Mouse (Mus musculus) gastrocnemius, postnatal 25 days (tissue): ENCODE measurements around the gene Aph1b. TPM values are rescaled to one million over a fixed set of nuclear protein-coding genes. Genes with fewer than 3 reads are reported as not detected.
"Not testable (repeated sequence)": the region's sequence is repeated elsewhere in the genome, so short reads cannot be mapped to it uniquely, and the experiment has no call there.

ENCODE experiments used
- DNase-seq: peaks from one replicate; pipeline ENCODE4 v3.0.0; 2022
- long read RNA-seq, 2 experiments: library from polyadenylated mRNA; stranded (forward); transcript quantifications; one replicate each; pipeline ENCODE4 v2.0.0; 2021
- total RNA-seq, 2 experiments: library from RNA; stranded (reverse); gene quantifications; 1 replicate in 1 of 2; 2 replicates in 1 of 2; pipeline ENCODE4 v1.2.3; 2021

The Aph1b gene
- total RNA-seq: 1 to 10 TPM; 1.6 to 3.1 TPM
- long read RNA-seq, experiment 1, full-length matches to known transcripts: 1 of 1 reads
- long read RNA-seq, experiment 1, partial matches to known transcripts: 0 of 1 reads
- long read RNA-seq, experiment 1, other reads (novel, unspliced or antisense): 0 of 1 reads
- long read RNA-seq, experiment 2, full-length matches to known transcripts: 2 of 2 reads
- long read RNA-seq, experiment 2, partial matches to known transcripts: 0 of 2 reads
- long read RNA-seq, experiment 2, other reads (novel, unspliced or antisense): 0 of 2 reads

DNA sequence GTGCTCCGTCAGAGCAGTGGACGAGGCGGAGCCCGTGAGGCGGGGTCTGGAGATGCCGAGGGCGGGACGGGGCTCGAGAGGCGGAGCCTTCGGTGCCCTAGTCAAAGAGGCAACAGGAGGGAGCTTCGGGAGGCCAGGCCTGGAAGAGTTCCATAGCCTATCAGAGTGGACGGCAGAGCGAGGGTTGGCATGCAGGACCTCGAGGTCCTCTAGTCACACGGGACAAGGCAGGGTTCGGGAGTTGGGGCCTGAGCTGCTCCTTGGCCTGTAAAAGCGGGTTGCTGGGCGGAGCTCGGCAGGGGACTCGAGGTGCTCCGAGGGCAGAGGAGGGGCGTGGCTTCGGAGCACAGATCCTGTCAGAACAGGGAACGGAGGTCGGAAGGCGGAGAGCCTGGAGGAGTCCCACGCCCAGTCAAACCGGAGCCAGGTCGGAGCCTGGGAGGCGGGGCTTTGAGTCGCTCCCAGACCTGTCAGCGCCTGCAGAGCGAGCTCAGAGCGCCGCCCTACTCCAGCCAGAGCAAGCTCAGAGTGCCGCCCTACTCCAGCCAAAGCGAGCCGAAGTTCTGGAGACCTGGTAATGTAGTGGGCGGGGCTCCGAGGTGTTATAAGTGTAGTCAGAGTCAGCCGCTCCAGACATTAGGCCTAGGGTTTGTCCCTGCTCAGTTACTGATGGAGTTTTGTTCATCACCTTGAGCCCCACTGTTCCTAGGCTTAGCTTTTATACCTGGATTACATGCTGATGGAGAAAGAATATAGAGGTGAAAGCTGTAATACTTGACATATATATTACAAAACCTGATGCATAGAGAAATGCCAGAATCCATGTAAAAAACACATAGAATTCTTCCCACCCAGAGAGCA, at the start of gene Aph1b:
Aph1b (minus strand) TSS at position 27 of the 861 bp plus-strand sequence.
- peak; percentile 98 for DNase-seq

DNA sequence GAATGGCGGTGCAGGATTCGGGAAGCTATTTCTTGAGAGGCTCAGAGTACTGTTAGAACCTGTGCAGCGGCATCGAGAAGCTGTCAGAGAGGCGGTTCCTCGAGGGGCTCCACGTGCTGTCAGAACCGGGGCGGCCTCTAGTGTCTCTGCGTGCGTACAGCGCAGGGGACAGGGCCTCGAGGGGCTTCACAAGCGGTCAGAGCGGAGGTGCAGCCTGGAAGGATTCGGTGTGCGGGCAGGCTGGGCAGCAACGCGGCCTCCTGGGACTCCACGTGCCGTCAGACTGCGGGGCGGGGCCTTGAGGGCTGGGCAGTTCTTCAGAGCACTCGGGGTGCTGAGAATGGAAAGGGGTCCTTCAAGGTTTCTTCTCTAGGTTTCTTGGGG, 39.8 kb upstream of the Aph1b start:
- DNase-seq: no peak

DNA sequence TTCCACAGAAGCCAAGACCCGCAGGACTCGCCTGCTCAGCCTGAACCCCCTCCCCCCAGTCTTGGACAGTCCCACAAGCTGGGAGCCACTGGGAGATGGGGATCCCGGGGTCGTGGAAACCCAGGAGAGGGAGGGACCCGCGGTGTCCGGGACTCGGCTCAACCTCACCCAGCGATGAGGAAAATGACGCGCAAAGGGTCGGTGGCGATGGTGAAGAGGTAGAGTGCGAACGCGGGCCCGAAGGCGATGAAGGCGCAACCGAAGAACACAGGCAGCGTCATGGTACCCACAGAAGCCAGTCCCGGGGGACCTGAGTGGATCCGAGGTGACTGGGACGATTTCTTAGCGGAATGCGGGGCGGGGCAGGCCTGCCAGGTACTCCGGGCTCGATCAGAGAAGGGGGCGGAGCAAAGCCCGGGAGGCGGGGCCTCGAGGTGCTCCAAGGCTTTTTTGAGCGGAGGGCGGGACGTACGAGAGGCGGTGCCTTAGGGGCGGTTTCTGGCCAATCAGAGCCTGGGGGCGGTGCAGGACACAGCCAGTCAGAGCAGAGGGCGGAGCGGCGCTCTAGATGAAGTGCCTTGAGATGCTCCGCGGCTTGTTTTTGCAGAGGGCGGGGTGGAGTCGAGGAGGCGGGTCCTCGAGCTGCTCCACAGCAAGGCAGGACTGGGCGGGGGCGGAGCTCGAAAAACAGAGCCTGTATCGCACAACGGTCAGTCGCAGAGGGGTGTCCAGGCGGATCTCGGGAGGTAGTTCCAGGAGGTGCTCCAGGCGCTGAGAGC, 39.2 kb upstream of the Aph1b start, which contains the start of gene Aph1c:
Aph1c (minus strand) TSS at position 409 of the 779 bp plus-strand sequence.
- DNase-seq: peak; percentile 99

DNA sequence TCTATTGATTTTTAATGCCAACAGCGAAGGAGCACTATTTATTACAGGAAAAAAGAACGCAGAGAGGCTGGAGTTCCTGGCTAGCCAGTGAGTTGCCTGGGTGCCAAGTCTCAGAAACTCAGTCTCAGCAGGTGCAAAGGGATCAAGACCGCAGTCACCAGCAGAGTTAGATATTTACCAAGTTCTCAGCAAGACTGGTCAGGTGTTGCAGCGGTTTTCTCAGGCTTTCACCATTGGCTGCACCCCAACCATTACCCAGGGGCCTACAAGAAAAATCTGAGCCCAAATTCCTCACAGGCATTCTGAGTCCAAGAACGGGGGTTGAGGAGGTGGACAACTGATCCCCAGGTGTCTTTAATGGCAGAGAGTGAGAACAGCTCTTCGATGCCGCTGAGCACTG, 38.6 kb upstream of the Aph1b start:
- no peak for DNase-seq

DNA sequence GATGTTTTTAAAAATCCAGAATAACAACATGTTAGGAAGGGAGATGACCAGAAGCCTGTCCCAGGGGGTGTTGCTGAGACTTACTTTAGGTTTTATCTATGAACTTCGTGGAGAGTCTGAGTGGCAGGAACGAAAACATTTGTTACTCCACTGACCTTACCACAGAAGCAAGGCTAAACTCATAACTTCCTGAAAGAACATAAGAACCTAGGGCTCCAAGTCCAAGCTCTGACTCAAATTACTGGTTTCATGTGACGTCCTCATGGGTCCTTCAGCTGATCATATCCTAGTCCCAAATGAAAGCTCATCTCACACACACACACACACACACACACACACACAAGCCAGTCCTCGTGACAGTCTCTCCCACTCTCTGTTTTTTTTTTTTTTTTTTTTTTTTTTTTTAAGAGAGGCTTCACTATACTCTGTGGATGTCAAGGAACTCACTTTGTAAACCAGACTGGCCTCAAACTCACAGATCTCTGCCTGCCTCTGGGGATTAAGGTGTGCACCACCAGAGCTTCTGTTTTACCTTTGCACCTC, 37.1 kb upstream of the Aph1b start:
- DNase-seq: no peak

DNA sequence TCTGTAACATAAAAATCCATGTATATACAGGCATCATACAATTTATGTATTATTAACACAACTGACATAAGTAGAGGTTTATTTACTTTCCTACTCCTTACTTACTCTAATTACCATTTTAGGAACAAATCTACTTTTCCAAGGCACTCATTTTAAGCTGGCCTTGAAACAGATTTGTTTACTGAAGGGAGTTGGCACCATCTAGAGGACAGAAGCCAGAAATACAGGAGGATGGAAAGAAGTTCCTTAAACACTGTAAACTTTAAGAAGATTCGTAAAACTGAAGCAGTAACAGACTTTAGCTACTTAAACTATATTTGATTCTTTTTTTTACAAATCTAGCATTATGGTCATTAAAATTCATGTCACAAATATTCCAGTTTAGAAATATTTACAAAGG, 30.7 kb upstream of the Aph1b start:
- no peak for DNase-seq

DNA sequence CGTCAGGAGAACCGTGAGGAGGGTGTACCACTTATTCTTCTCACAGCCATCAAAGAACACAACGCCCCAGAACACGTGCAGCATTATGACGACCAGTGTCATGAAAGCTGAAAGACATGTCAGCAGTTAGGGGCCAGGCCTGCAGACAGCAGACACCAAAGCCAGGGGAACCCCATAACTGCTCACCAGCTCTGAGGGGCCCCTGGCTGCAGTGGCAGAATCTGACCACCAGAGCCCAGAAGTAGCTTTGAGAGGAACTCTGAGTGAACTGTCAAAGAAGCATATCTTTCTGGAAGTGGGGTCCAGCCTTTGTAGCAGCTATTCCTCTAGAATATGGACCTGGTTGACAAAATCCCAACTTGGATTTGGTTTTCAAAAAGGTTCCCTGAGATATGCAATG, 27.0 kb upstream of the Aph1b start:
- not testable (repeated sequence) for DNase-seq

DNA sequence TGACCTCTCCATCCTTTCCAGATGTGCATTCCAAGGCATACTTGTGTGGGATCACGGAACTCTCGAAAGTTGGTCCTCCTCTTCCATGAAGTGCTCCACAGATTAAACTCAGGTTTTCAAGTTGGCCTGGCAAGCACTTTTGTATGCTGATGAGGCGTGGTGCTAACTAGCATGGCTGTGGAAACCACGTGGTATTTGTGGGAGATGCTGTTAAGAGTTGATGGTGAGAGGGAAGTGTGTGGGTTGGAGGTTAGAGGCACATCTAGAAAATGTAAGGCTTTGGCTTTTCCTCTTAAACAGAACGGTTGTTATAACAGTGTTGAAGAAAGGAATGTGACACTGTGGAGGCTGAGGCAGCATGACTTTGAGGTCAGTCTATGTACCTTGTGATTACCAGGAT, 25.7 kb upstream of the Aph1b start:
- no peak for DNase-seq

DNA sequence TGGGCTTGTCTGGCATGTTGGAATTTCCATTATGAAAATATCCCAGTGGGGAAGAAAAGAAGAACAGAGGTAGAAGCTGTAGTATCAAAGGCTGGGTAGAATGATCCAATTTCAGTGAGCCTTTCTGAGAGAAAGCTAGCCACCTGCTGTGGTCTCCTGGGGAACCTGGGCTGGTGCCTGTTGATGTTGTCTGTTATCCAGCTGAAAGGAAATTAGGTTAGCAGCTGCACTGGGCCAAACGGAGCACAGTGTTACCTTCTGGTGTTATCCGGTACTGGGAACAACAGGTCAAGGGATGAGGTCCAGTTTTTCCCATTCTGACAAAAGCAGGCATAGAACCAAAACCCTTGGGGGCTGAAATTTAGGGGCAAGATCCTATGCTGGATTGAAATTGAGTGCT, 18.1 kb upstream of the Aph1b start:
- no peak for DNase-seq

DNA sequence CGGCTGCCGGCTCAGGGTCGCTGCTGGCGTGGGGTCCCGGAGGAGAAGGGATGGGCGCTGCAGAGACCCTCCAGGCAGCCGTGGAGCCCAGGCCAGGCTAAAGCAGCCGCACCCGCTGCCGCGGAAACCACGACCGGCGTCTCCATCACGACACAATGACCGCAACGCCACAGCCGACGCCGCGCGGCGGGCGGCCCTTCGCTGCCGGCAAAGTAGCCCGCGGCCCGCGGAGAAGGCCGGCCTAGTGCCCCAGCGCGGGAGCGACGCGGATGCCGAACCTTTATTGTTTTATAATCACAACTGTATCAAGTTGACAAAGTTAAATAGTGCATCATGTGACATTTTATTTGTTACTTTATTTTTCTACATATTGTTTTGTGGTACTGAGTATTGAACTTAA, 10.7 kb upstream of the Aph1b start:
- DNase-seq: not testable (repeated sequence)

DNA sequence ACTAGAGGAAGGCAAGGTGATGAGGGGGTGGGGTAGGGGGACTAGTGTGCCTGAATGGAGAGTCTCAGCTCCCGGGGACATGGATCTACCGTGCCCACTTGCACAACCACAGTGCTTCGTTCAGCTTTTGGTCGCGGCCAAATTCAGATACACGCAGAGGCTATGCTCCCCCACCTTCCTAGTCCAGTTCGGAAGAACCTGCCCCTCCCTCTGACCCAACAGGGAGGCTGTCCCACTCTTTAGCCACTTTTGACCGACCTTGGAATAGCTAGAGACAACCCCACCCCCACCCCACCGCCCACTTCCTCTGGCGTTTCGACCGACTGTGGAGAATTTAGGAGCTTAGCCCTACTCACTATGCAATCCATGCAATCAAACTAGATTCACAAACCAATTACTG, 6.7 kb upstream of the Aph1b start:
- DNase-seq: no peak

DNA sequence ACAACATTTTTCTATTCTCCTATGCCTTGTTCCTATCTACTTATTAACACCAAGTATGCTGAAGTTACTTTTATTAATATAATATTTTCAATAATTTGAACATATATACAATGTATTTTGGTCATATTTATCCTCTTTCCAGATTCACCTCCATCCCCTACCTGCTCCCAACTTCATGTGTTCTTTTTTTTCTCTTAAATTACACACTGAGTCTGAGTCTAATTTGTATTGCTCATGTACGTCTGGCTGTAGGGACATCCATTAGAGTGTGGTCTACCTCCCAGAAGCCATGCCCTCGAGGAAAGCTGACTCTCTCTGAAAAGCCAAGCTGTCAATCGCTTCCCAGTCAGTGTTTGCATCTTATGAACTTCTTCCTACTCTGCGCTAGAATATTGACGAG, 1.4 kb upstream of the Aph1b start, which contains the start of gene Gm10647:
Gm10647 (plus strand) TSS at position 301 of the 400 bp plus-strand sequence.
- no peak for DNase-seq

DNA sequence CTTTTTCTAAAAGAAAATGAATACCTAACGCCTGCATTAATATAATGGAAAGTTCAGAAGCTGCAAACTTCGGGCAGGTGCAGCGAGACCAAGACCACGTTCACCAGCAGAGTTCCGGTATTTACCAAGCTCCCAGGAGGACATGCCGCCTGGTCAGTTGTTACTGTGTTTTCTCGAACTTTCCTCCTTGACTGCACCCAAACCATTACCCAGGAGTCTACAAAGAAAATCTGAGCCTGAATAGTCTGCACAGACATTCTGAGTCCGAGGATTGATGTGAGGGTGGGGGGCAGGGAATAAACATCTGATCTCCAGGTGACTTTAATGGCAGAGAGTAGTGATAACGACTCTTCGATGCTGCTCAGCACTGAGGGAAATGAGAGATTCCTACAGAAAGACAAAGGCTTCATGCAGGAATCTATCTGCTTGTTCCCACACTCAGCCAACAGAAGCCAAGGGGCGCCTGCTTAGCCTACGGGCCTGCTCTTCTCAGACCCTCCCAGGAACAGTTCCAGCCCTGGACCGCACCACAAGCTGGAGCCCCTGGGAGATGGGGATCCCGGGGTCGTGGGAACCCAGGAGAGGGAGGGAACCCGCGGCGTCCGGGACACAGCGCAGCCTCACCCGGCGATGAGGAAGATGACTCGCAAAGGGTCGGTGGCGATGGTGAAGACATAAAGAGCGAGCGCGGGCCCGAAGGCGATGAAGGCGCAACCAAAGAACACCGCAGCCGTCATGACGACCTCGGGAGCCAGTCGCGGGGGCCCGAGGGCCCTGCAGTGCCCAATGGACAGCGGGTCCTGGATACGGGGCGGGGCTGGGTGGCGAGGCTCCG, 444 bp downstream of the Aph1b start:
- DNase-seq: no peak

DNA sequence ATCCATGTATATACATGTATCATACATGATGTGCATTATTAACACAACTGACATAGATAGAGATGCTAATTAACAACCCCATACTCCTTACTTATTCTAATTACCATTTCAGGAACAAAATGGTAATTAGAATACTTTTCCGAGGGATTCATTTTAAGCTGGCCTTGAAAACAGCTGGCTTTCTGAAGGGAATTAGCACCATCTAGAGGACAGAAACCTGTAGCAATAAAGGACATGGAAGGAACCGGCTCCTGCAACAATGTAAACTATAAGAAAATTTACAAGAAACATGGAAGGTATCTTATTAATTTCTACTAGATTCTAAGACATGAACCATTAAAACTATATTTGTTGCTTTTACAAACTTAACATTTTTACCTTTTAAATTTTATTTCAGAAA, 7.5 kb downstream of the Aph1b start:
- DNase-seq: no peak

DNA sequence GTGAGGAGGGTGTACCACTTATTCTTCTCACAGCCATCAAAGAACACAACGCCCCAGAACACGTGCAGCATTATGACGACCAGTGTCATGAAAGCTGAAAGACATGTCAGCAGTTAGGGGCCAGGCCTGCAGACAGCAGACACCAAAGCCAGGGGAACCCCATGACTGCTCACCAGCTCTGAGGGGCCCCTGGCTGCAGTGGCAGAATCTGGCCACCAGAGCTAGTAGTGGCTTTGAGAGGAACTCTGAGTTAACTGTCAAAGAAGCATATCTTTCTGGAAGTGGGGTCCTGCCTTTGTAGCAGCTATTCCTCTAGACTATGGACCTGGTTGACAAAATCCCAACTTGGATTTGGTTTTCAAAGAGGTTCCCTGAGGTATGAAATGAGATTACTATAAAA, 10.7 kb downstream of the Aph1b start:
- not testable (repeated sequence) for DNase-seq

DNA sequence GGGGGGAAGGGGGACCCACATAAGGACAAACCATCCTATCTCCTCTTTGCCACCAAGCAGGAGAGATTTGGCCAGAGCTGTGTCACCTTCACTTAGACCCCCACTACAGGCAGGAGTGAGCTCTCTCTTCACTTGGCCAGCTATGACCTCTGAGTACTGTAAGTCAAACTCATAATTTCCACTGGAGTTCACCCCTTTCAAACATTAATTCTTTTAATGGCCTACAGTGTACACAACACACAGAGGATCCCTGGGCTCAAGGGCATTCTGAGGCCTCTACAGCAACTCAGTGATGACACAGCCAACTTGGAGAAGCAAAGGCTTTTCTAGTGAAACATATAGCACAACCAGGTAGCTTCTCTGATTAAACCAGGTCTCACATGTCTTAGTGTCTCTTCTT, 24.6 kb downstream of the Aph1b start:
- no peak for DNase-seq

DNA sequence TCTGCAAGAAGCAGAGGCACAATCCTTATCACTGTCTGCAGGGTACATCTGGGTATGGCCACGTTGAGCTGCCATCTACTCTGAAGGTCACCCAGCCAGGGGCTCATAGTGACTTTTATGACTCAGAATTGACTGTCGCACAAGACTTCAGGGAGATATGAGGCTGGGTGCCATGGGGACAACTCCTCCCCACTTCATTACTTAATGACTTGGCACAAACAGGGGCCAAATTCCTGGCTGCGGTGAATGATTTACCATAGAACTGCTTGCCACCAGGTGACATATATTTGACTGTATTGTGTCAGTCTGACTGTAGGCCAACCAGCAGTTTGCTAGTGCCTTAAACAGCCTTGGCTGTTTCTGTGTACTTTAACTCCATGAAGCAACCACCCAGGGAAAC, 26.0 kb downstream of the Aph1b start:
- DNase-seq: no peak

DNA sequence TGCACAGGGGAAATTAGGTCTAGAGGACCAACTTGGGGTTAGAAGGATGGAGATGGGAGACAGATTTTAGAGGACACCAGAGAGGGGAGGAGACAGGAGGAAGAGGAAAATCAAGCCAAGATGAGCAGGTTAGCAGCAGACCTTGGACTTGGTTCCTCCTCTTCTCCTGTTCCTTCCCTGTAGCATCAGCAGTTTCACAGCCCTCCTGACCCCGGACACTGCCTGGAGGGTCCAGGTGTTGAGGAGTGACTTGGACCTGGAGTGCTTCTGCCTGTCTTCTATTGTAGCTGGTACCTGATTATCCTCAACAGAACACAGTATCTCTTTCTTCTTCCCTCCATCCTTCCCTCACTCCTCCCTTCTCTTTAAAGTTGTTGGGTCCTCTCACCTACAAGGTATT, 26.6 kb downstream of the Aph1b start:
- DNase-seq: no peak

DNA sequence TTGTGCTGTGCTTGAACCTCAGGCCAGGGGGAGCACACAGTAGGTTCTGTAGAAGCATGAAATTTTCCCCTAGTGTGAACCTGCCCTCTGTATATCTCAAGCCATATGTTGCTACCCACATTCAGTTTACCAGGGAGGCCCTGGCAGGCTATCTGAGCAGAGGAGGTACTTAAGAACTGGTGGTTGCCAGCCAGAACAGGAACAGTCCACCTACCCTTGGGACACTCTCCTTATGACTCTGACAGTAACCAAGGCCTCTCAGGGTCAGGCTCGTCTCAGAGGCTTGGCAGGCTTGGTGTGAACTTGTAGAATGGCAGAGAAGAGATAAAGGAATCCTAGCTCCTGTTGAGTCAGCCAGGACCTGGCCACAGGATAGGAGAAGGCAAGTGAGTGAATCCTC, 34.3 kb downstream of the Aph1b start:
- no peak for DNase-seq

DNA sequence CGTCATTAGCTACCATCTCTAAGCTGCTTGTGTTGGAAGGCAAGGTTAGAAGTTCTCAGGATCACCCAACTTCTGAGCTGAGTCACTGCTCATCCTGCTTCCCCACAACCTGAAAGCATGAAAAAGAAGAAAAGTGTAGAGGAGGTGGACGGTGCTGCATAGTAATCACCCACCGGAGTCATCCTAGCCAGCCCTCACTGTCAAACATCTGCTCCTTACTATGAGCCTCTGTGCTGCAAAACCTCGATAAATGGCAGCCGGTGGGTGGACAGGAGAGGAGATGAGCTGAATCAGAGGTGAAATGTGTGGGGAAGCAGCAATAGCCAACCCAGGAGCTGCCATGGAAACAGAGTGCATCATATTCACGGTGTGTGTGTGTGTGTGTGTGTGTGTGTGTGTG, 42.4 kb downstream of the Aph1b start:
- no peak for DNase-seq

DNA sequence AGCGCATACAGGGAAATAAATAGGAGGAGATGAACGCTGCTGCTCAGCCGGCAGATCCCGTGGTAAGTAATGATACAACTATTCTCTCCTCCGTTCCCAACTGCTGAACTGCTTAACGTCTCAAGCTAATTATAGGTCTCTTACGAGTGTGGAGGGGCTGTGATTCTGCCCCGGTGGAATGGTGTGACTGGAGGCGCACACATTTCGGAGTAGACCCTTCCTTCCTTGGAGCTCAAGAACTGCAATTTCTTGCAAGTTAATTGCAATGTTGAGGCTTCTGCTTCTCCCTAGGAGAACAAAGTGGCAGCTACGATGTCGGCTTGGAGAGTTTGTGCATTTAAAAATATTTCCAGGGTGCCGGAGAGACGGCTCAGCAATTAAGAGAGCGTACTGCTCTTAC, 46.9 kb downstream of the Aph1b start:
- DNase-seq: no peak

DNA sequence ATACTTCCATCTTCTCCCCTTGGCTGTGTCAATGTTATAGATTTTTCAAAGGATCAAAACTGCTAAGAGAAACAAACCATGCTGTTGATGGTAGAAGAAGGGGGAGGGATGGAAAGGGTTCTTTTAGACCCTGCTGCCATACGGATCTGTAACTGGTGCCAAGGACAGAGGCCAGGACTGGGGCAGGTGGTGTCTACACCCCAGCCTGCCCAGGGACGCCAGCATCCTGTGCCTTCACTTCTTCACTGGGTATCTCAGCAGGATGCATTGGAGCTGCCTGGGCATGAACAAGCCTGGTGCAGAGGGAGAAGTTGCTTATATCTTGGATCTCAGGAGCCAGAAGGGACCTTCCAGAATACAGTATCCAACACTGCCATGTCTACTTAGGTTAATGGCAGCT, 50.8 kb downstream of the Aph1b start:
- DNase-seq: no peak
